Mouse (Mus musculus): ENCODE results near the gene Nol4l. TPM values are rescaled to one million over a fixed set of nuclear protein-coding genes. Genes with fewer than 3 reads are reported as not detected.

The Nol4l gene
- polyA plus RNA-seq, 2 experiments = 3.7 to 5.7 TPM

- ATAC-seq (ENCODE audit: insufficient read depth) (no peak), DNase-seq (ENCODE audit: low read depth in 3 of 3, low spot score in 3 of 3) (no peak)
- WGBS (ENCODE audit: insufficient replicate concordance) = 9% methylated on average over 2 of the region's 2 CpGs
- Histone ChIP-seq H3K4me1 (replicated peaks; ENCODE audit: control insufficient read depth in 2 of 2, insufficient read depth in 2 of 2, low read length in 1 of 2) (peaks cover 67 to 75% of the 10 kb centered on the region in 2 experiments), H3K4me3 (ENCODE audit: insufficient read depth in 1 of 2, low read depth in 2 of 2, low read length in 2 of 2) (peak overlapping the region; percentile 64 to 76), H3K27me3 (ENCODE audit: control insufficient read depth, insufficient read depth, low read length) (no peaks in the 10 kb centered on the region), H3K9ac (replicated peaks) (peak overlapping the region; percentile 78), H3K9me3 (ENCODE audit: control insufficient read depth, low read length) (no peaks in the 10 kb centered on the region), H3K4me2 (ENCODE audit: low read depth) (peak overlapping the region; percentile 77), H3K27ac (peak overlapping the region; percentile 96), H3K36me3 (replicated peaks; ENCODE audit: control insufficient read depth, insufficient read depth, low read depth) (no peaks in the 10 kb centered on the region)
- TF ChIP-seq EP300 (IDR thresholded peaks at IDR 0.05; ENCODE audit: low read depth) (no peak), CTCF (IDR thresholded peaks at IDR 0.05; ENCODE audit: low read depth) (no peak)
These were observed 36.4 kb downstream of the Nol4l start for GRCm38 (mm10) chr2:153493393-153493731.

- TF ChIP-seq EP300 (IDR thresholded peaks at IDR 0.05; ENCODE audit: low read depth) (no peak), CTCF (IDR thresholded peaks at IDR 0.05; ENCODE audit: low read depth) (no peak)
These were observed 37.0 kb downstream of the Nol4l start, which contains the start of gene 4930404H24Rik for GRCm38 (mm10) chr2:153492573-153493392. Gene 4930404H24Rik (plus strand): TSS chr2:153492790.

GRCm38 (mm10) chr2:153492179-153492517 lies 37.6 kb downstream of the Nol4l start:
- TF ChIP-seq EP300 (IDR thresholded peaks at IDR 0.05; ENCODE audit: low read depth) (no peak), CTCF (IDR thresholded peaks at IDR 0.05; ENCODE audit: low read depth) (no peak)
- DNase-seq (ENCODE audit: low read depth in 3 of 3, low spot score in 3 of 3) = peak in 1 of 3 experiments; percentile 12
- H3K4me1 ChIP-seq (replicated peaks; ENCODE audit: control insufficient read depth in 2 of 2, insufficient read depth in 2 of 2, low read length in 1 of 2) = peaks cover 59 to 72% of the 10 kb centered on the region in 2 experiments
- no peaks in the 10 kb centered on the region for H3K9me3 ChIP-seq (ENCODE audit: control insufficient read depth, low read length)
- 1% methylated on average over 24 of the region's 24 CpGs for WGBS (ENCODE audit: insufficient replicate concordance)
- H3K27me3 ChIP-seq (ENCODE audit: control insufficient read depth, insufficient read depth, low read length) = no peaks in the 10 kb centered on the region
- no peak; the same call in 1 of the 2 replicates for ATAC-seq (ENCODE audit: insufficient read depth)
- peak overlapping the region; percentile 77 for H3K4me2 ChIP-seq (ENCODE audit: low read depth)
- peak overlapping the region; percentile 67 for H3K27ac ChIP-seq
- no peaks in the 10 kb centered on the region for H3K36me3 ChIP-seq (replicated peaks; ENCODE audit: control insufficient read depth, insufficient read depth, low read depth)
- H3K4me3 ChIP-seq (ENCODE audit: insufficient read depth in 1 of 2, low read depth in 2 of 2, low read length in 2 of 2) = peak overlapping the region; percentile 58 to 64
- H3K9ac ChIP-seq (replicated peaks) = peak overlapping the region; percentile 78

More at GRCm38 (mm10) chr2:153492573-153493392, 37.0 kb downstream of the Nol4l start, which contains the start of gene 4930404H24Rik:
- H3K4me3 ChIP-seq (ENCODE audit: insufficient read depth in 1 of 2, low read depth in 2 of 2, low read length in 2 of 2) = peak within 1 kb of the TSS; percentile 64 to 76
- peak within 1 kb of the TSS; percentile 78 for H3K9ac ChIP-seq (replicated peaks)
- H3K4me2 ChIP-seq (ENCODE audit: low read depth) = peak within 1 kb of the TSS; percentile 77
- WGBS (ENCODE audit: insufficient replicate concordance) = under 1% methylated on average over 66 of the region's 83 CpGs
- DNase-seq (ENCODE audit: low read depth in 3 of 3, low spot score in 3 of 3) (peak in 2 of 3 experiments; percentile 65 to 67), ATAC-seq (ENCODE audit: insufficient read depth) (peak; percentile 49)
- no peaks in the 10 kb centered on the region for H3K27me3 ChIP-seq (ENCODE audit: control insufficient read depth, insufficient read depth, low read length)
- H3K9me3 ChIP-seq (ENCODE audit: control insufficient read depth, low read length) = no peaks in the 10 kb centered on the region
- no peaks in the 10 kb centered on the region for H3K36me3 ChIP-seq (replicated peaks; ENCODE audit: control insufficient read depth, insufficient read depth, low read depth)
- H3K4me1 ChIP-seq (replicated peaks; ENCODE audit: control insufficient read depth in 2 of 2, insufficient read depth in 2 of 2, low read length in 1 of 2) = peaks cover 64 to 76% of the 10 kb centered on the region in 2 experiments
- H3K27ac ChIP-seq = peak within 1 kb of the TSS; percentile 96

GRCm38 (mm10) chr2:153491512-153492178 lies 38.1 kb downstream of the Nol4l start:
- Histone ChIP-seq H3K4me1 (replicated peaks; ENCODE audit: control insufficient read depth in 2 of 2, insufficient read depth in 2 of 2, low read length in 1 of 2) (peaks cover 55 to 70% of the 10 kb centered on the region in 2 experiments), H3K27ac (peak overlapping the region; percentile 67)
- no peak for TF ChIP-seq EP300 (IDR thresholded peaks at IDR 0.05; ENCODE audit: low read depth)
- TF ChIP-seq CTCF (IDR thresholded peaks at IDR 0.05; ENCODE audit: low read depth) = no peak

GRCm38 (mm10) chr2:153490940-153491339 lies 38.8 kb downstream of the Nol4l start:
- Histone ChIP-seq H3K36me3 (replicated peaks; ENCODE audit: control insufficient read depth, insufficient read depth, low read depth) (no peaks in the 10 kb centered on the region), H3K4me3 (ENCODE audit: insufficient read depth in 1 of 2, low read depth in 2 of 2, low read length in 2 of 2) (peak overlapping the region; percentile 30 to 64; a peak in 3 of 4 replicates), H3K9ac (replicated peaks) (peak overlapping the region; percentile 78), H3K4me2 (ENCODE audit: low read depth) (peak overlapping the region; percentile 77), H3K4me1 (replicated peaks; ENCODE audit: control insufficient read depth in 2 of 2, insufficient read depth in 2 of 2, low read length in 1 of 2) (peaks cover 48 to 63% of the 10 kb centered on the region in 2 experiments), H3K27me3 (ENCODE audit: control insufficient read depth, insufficient read depth, low read length) (no peaks in the 10 kb centered on the region), H3K9me3 (ENCODE audit: control insufficient read depth, low read length) (no peaks in the 10 kb centered on the region), H3K27ac (peak overlapping the region; percentile 67)
- ATAC-seq (ENCODE audit: insufficient read depth) (no peak), DNase-seq (ENCODE audit: low read depth in 3 of 3, low spot score in 3 of 3) (peak in 1 of 3 experiments; percentile 44)
- WGBS (ENCODE audit: insufficient replicate concordance) = 18% methylated on average over 5 of the region's 5 CpGs
- TF ChIP-seq CTCF (IDR thresholded peaks at IDR 0.05; ENCODE audit: low read depth) (no peak), EP300 (IDR thresholded peaks at IDR 0.05; ENCODE audit: low read depth) (no peak)

More at GRCm38 (mm10) chr2:153491512-153492178, 38.1 kb downstream of the Nol4l start:
- DNase-seq (ENCODE audit: low read depth in 3 of 3, low spot score in 3 of 3) = no peak
- peak overlapping the region; percentile 78 for H3K9ac ChIP-seq (replicated peaks)
- no peaks in the 10 kb centered on the region for H3K36me3 ChIP-seq (replicated peaks; ENCODE audit: control insufficient read depth, insufficient read depth, low read depth)
- no peak for ATAC-seq (ENCODE audit: insufficient read depth)
- H3K27me3 ChIP-seq (ENCODE audit: control insufficient read depth, insufficient read depth, low read length) = no peaks in the 10 kb centered on the region
- no peaks in the 10 kb centered on the region for H3K9me3 ChIP-seq (ENCODE audit: control insufficient read depth, low read length)
- peak overlapping the region; percentile 77 for H3K4me2 ChIP-seq (ENCODE audit: low read depth)
- 26% methylated on average over 18 of the region's 18 CpGs for WGBS (ENCODE audit: insufficient replicate concordance)
- peak overlapping the region; percentile 58 to 64 for H3K4me3 ChIP-seq (ENCODE audit: insufficient read depth in 1 of 2, low read depth in 2 of 2, low read length in 2 of 2)

Measured in liver, embryonic 14.5 days (tissue).